Mouse (Mus musculus) midbrain, embryonic 15.5 days (tissue): ENCODE data around the gene Fgf13. TPM values are rescaled to one million over a fixed set of nuclear protein-coding genes. Genes with fewer than 3 reads are reported as not detected.
A peak's percentile ranks its signal among the peaks of the same experiment; 100 is the strongest.

Source experiments
- ATAC-seq: fragments of 200-750 bp; cut with Nextera tagmentation; replicated peaks from 2 replicates; pipeline ENCODE4 v1.8.0; 2017; ENCODE audit warnings: moderate TSS enrichment
- H3K27ac ChIP-seq: fragments of 300-500 bp; sonication (generic); 2 replicates; pipeline ENCODE4 v1.5.1; 2015; ENCODE audit warnings: mild to moderate bottlenecking, inconsistent platforms
- H3K27me3 ChIP-seq: fragments of 300-500 bp; sonication (generic); replicated peaks from 2 replicates; pipeline ENCODE4 v1.6.1; 2015; ENCODE audit warnings: inconsistent platforms
- H3K36me3 ChIP-seq: fragments of 300-500 bp; sonication (generic); replicated peaks from 2 replicates; pipeline ENCODE4 v1.6.1; 2015; ENCODE audit warnings: inconsistent platforms
- H3K4me1 ChIP-seq: fragments of 300-500 bp; sonication (generic); 2 replicates; pipeline ENCODE4 v1.6.1; 2015; ENCODE audit warnings: inconsistent platforms
- H3K4me2 ChIP-seq: fragments of 300-500 bp; sonication (generic); 2 replicates; pipeline ENCODE4 v1.6.1; 2015; ENCODE audit warnings: inconsistent platforms, mild to moderate bottlenecking, moderate library complexity
- H3K4me3 ChIP-seq: fragments of 300-500 bp; sonication (generic); 2 replicates; pipeline ENCODE4 v1.5.1; 2015; ENCODE audit warnings: mild to moderate bottlenecking, inconsistent platforms
- H3K9ac ChIP-seq: fragments of 300-500 bp; sonication (generic); 2 replicates; pipeline ENCODE4 v1.6.1; 2015; ENCODE audit warnings: mild to moderate bottlenecking, inconsistent platforms
- H3K9me3 ChIP-seq: fragments of 300-500 bp; sonication (generic); 2 replicates; pipeline ENCODE4 v1.6.1; 2016; ENCODE audit warnings: inconsistent platforms
- WGBS: fragments of 180-500 bp; shearing (Covaris S2); methylation state at CpG from one replicate; pipeline ENCODE4 v1.1.7; 2015; ENCODE audit warnings: mixed read lengths; 5-methylcytosine and 5-hydroxymethylcytosine counted together
- polyA plus RNA-seq: library from polyadenylated mRNA; unstranded; fragments of >200 nt; fragmentation: Nextera tagmentation; extraction: Ambion mirVana; gene quantifications from 2 replicates; pipeline ENCODE4 v1.2.1, GENCODE M21; 2015

Gene Fgf13
- 151 and 168 TPM in 2 replicates for polyA plus RNA-seq

DNA sequence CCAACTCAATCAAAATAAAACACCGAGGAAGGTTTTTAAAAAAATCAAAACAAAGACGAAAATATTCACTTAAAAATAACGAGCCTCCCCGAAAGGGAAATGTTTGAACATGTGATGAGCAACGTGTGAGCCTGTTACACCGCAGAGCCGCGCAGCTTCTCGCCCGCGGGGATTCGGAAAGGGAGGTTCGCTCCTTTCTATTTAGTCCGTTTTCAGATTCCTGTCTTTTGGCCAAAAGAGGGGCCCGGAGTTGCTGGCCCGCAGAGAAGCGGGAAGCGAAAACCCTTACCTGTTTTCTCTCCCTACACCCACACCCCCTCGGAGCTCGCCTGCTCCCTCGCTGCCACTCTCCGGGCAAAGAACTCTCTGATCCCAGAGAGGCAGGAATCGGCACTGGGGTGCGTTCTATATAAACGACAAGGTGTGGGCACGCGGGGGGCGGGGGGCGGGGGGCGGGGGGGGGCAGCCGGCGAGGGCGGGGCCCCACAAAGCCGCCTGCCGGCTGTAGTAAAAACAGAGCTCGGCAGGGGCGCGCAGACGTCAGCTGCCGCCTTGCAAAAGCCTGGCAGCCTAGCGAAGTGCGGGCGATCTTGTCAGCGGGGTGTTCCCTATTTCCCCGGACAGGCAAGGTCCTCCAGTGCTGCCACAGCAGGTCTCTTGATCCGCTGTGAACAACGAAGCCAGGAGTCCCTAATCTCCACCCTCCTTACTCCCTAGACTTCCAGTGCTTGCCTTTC, at the start of gene Fgf13:
Fgf13 (minus strand) TSS at position 377 of the 737 bp plus-strand sequence.
- no peaks in the 10 kb centered on the region for H3K9me3 ChIP-seq
- peak within 1 kb of the TSS; percentile 61 for H3K9ac ChIP-seq
- peak; percentile 66 for ATAC-seq
- peak within 1 kb of the TSS; percentile 61 for H3K4me2 ChIP-seq
- H3K4me3 ChIP-seq, result peak within 1 kb of the TSS; percentile 56
- WGBS, result 20% methylated on average over 47 of the region's 47 CpGs
- H3K4me1 ChIP-seq, result peaks cover 4% of the 10 kb centered on the region; the same call in 1 of the 2 replicates
- H3K27me3 ChIP-seq, result no peaks in the 10 kb centered on the region
- no peaks in the 10 kb centered on the region for H3K36me3 ChIP-seq
- H3K27ac ChIP-seq, result peak within 1 kb of the TSS; percentile 85

DNA sequence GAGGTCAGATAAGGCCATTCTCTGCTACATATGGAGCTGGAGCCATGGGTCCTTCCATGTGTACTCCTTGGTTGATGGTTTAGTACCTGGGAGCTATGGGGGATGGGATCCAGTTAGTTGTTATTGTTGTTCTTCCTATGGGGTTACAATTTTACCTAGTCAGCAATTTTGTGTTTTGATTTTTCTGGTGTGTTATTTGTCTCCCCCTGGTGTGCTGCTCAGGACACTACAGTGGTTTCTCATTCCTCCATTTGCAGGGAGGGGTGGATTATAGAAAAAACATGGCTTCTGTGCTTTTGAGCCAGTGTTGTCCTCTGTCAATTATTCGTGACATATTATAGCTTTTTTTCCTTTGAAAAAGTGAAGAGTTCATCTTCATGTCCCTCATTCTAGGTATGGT, 38.7 kb upstream of the Fgf13 start:
- WGBS, result 67% methylated on average over 1 of the region's 1 CpGs
- Histone ChIP-seq H3K4me3 (no peak overlapping the region), H3K9me3 (no peaks in the 10 kb centered on the region), H3K4me1 (no peaks in the 10 kb centered on the region), H3K4me2 (no peak overlapping the region), H3K36me3 (no peaks in the 10 kb centered on the region), H3K27me3 (no peaks in the 10 kb centered on the region), H3K9ac (no peak overlapping the region), H3K27ac (no peak overlapping the region)
- ATAC-seq, result no peak

DNA sequence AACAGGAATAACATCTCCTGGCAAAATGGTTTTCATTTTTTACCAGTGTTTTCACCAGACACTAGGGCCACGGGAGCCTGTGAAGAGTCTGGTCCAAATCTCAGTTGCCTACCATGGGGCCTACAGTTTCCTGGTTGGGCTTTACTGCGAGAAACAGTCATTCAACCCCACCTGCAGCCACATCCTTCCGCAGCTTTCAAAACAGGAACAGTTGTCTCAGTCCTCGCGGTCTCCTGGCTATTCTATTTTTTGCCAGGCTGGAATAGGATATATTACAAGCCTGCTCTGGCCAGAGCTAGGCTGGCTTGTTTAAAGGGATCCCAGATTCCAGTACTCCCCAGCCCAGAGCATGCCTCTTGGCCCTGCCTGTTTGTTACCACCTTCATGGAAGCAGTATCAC, 21.2 kb upstream of the Fgf13 start:
- 50% methylated on average over 5 of the region's 5 CpGs for WGBS
- Histone ChIP-seq H3K4me3 (no peak overlapping the region), H3K36me3 (no peaks in the 10 kb centered on the region), H3K9me3 (no peaks in the 10 kb centered on the region), H3K4me1 (no peaks in the 10 kb centered on the region), H3K4me2 (no peak overlapping the region), H3K27ac (no peak overlapping the region), H3K9ac (no peak overlapping the region), H3K27me3 (no peaks in the 10 kb centered on the region)
- ATAC-seq, result no peak

GRCm38 (mm10) chrX:59585508-59586186, 17.8 kb upstream of the Fgf13 start:
- Histone ChIP-seq H3K4me2 (no peak overlapping the region), H3K9me3 (no peaks in the 10 kb centered on the region), H3K27me3 (no peaks in the 10 kb centered on the region), H3K9ac (no peak overlapping the region), H3K4me1 (no peaks in the 10 kb centered on the region), H3K27ac (no peak overlapping the region), H3K36me3 (no peaks in the 10 kb centered on the region), H3K4me3 (no peak overlapping the region)
- no peak for ATAC-seq
- WGBS, result 83% methylated on average over 11 of the region's 11 CpGs

GRCm38 (mm10) chrX:59584034-59584433, 16.2 kb upstream of the Fgf13 start:
- Histone ChIP-seq H3K9me3 (no peaks in the 10 kb centered on the region), H3K27me3 (no peaks in the 10 kb centered on the region), H3K27ac (no peak overlapping the region), H3K4me1 (no peaks in the 10 kb centered on the region), H3K4me3 (no peak overlapping the region), H3K36me3 (no peaks in the 10 kb centered on the region), H3K4me2 (no peak overlapping the region), H3K9ac (no peak overlapping the region)
- no peak for ATAC-seq

GRCm38 (mm10) chrX:59566826-59567694, 811 bp downstream of the Fgf13 start:
- WGBS, result 31% methylated on average over 68 of the region's 75 CpGs
- Histone ChIP-seq H3K4me1 (peaks cover 4% of the 10 kb centered on the region; the same call in 1 of the 2 replicates), H3K4me3 (peak overlapping the region; percentile 56), H3K36me3 (no peaks in the 10 kb centered on the region), H3K4me2 (peak overlapping the region; percentile 61), H3K27me3 (no peaks in the 10 kb centered on the region), H3K27ac (peak overlapping the region; percentile 85), H3K9me3 (no peaks in the 10 kb centered on the region), H3K9ac (peak overlapping the region; percentile 61)
- peak; percentile 76 for ATAC-seq

- no peaks in the 10 kb centered on the region for H3K27me3 ChIP-seq
- H3K9me3 ChIP-seq, result no peaks in the 10 kb centered on the region
- H3K36me3 ChIP-seq, result no peaks in the 10 kb centered on the region
- peak overlapping the region; percentile 61 for H3K9ac ChIP-seq
- peaks cover 4% of the 10 kb centered on the region; the same call in 1 of the 2 replicates for H3K4me1 ChIP-seq
- peak overlapping the region; percentile 85 for H3K27ac ChIP-seq
- H3K4me3 ChIP-seq, result peak overlapping the region; percentile 56
- ATAC-seq, result peak; percentile 66
- 20% methylated on average over 18 of the region's 18 CpGs for WGBS
- H3K4me2 ChIP-seq, result peak overlapping the region; percentile 61
Measured at GRCm38 (mm10) chrX:59566017-59566679, 1.7 kb downstream of the Fgf13 start.

GRCm38 (mm10) chrX:59547931-59548330, 19.9 kb downstream of the Fgf13 start:
- Histone ChIP-seq H3K36me3 (no peaks in the 10 kb centered on the region), H3K4me3 (no peak overlapping the region), H3K9ac (no peak overlapping the region), H3K9me3 (no peaks in the 10 kb centered on the region), H3K4me1 (no peaks in the 10 kb centered on the region), H3K4me2 (no peak overlapping the region), H3K27ac (no peak overlapping the region), H3K27me3 (no peaks in the 10 kb centered on the region)
- no peak for ATAC-seq
- 80% methylated on average over 2 of the region's 2 CpGs for WGBS

DNA sequence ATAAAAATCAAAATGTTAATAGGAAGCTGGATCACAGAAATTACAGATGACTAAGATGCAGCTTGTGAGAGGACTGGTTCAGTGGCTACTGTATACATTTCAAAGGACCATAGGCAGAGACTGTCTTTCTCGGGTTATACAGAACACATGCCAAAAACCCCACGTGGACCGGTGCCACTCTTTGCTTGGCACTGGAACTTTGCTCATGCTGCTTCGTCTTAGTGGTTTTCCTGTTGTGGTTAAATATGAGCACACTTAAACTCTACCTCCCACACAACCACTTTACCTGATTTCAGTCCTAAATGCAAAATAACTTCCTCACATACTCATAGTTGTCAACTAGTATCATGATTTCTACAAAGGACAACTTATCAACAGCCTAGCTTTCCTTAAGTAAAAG, 59.6 kb downstream of the Fgf13 start:
- Histone ChIP-seq H3K9ac (no peak overlapping the region), H3K27me3 (no peaks in the 10 kb centered on the region), H3K9me3 (no peaks in the 10 kb centered on the region), H3K4me3 (no peak overlapping the region), H3K36me3 (no peaks in the 10 kb centered on the region), H3K27ac (no peak overlapping the region), H3K4me1 (no peaks in the 10 kb centered on the region), H3K4me2 (no peak overlapping the region)
- ATAC-seq, result no peak
- 75% methylated on average over 4 of the region's 4 CpGs for WGBS

GRCm38 (mm10) chrX:59493388-59493787, 74.5 kb downstream of the Fgf13 start:
- H3K27me3 ChIP-seq, result no peaks in the 10 kb centered on the region
- 29% methylated on average over 1 of the region's 1 CpGs for WGBS
- H3K4me3 ChIP-seq, result no peak overlapping the region
- H3K4me1 ChIP-seq, result no peaks in the 10 kb centered on the region
- no peaks in the 10 kb centered on the region for H3K36me3 ChIP-seq
- no peak overlapping the region for H3K27ac ChIP-seq
- no peak for ATAC-seq
- H3K4me2 ChIP-seq, result no peak overlapping the region
- no peaks in the 10 kb centered on the region for H3K9me3 ChIP-seq
- H3K9ac ChIP-seq, result no peak overlapping the region

DNA sequence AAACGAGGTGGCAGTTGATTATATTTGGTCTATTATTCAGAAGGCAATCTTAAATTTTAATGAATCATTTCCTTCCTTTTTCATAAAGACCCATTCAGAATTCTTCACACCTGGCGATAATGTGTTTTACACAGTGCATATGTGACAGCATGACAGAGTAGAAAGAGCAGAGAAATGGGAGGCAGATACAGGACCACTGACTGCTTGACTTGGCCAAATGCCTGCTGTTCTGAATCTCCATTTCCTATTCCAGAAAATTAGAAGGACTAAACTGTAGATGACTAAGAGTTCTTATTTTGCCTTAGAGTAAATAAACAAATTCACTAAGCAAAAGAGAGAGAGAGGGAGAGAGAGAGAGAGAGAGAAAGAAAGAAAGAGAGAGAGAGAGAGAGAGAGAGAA, 82.4 kb downstream of the Fgf13 start:
- WGBS, result 70% methylated on average over 2 of the region's 2 CpGs
- H3K4me3 ChIP-seq, result no peak overlapping the region
- no peaks in the 10 kb centered on the region for H3K36me3 ChIP-seq
- no peak overlapping the region for H3K9ac ChIP-seq
- no peaks in the 10 kb centered on the region for H3K9me3 ChIP-seq
- H3K4me2 ChIP-seq, result no peak overlapping the region
- no peak for ATAC-seq
- H3K27ac ChIP-seq, result no peak overlapping the region
- no peaks in the 10 kb centered on the region for H3K4me1 ChIP-seq
- H3K27me3 ChIP-seq, result no peaks in the 10 kb centered on the region
